8 mouse cellular contexts compared by ENCODE assay signal in the genomic region with DNA sequence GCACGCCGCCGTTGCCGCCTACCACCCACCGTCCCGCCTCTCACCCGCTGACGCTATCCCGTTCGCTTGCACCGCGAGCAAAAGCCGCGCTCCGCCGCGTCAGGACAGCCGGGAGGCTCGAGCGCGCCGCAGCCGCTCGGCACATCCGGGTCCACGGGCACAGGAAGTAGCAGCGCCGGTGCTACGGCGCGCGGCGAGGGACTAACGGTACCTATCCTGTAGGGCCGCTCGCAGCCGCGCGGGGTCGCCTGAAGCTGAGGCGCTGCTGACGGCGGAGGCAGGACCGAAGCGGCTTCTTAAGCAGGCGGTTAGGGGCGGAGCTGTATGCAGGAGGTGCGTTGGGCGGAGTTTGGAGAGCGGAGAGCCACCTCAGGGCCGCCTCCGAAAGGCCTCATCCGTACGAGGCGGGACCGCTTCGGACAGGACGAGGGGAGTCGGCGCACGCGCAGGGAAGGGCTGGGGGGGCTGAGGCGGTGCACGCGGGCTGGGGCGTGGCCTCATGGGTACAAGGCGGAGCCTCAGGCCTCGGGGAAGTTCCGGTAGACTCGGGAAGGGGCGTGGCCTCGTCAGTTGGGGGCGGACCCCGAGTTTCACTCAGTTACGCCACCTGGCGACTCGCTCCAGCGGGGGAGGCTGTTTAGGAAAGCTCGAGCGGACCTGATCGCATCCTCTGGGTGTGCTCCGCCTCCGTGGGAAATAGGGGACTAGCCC. TPM values are rescaled to one million over a fixed set of nuclear protein-coding genes. Genes with fewer than 3 reads are reported as not detected.
DNase-seq lines count a peak whose midpoint lies in the region; ATAC-seq lines count a peak whose summit lies in the region.

A gene (minus strand): TSS at position 270 of the 711 bp plus-strand sequence.

- H3K9ac ChIP-seq in forebrain, embryonic 14.5 days (ENCODE audit: low read length): peak within 1 kb of the TSS; percentile 93
- H3K9ac ChIP-seq in neural tube, embryonic 15.5 days (replicated peaks): peak within 1 kb of the TSS; percentile 91

- ATAC-seq in forebrain, embryonic 14.5 days: peak; percentile 98
- peak; percentile 97 for ATAC-seq in neural tube, embryonic 15.5 days (ENCODE audit: low FRiP score)

- H3K36me3 ChIP-seq in forebrain, embryonic 14.5 days (ENCODE audit: control insufficient read depth, insufficient read depth, low read length): peaks cover 29% of the 10 kb centered on the region
- H3K36me3 ChIP-seq in neural tube, embryonic 15.5 days: peaks cover 18% of the 10 kb centered on the region

- H3K4me2 ChIP-seq in forebrain, embryonic 14.5 days (ENCODE audit: low read length): peak within 1 kb of the TSS; percentile 70
- H3K4me2 ChIP-seq in neural tube, embryonic 15.5 days: peak within 1 kb of the TSS; percentile 72

- intact Hi-C loops in heart, postnatal 14 days (cut with DNase I): no loop called here

- H3K4me3 ChIP-seq in forebrain, embryonic 14.5 days (ENCODE audit: low read depth, low read length): peak within 1 kb of the TSS; percentile 91
- H3K4me3 ChIP-seq in neural tube, embryonic 15.5 days (replicated peaks): peak within 1 kb of the TSS; percentile 91

- H3K27ac ChIP-seq in forebrain, embryonic 14.5 days (ENCODE audit: low read depth, low read length): peak within 1 kb of the TSS; percentile 96
- H3K27ac ChIP-seq in neural tube, embryonic 15.5 days (replicated peaks): peak within 1 kb of the TSS; percentile 96

- H3K9me3 ChIP-seq in forebrain, embryonic 14.5 days (replicated peaks; ENCODE audit: control insufficient read depth, low read length): no peaks in the 10 kb centered on the region
- no peaks in the 10 kb centered on the region for H3K9me3 ChIP-seq in neural tube, embryonic 15.5 days (replicated peaks)

- peak; percentile 100 for DNase-seq in ES-CJ7 (ENCODE audit: low read depth, low spot score)
- DNase-seq in cerebellum, adult 11 months: peak; percentile 100
- DNase-seq in forebrain, embryonic 14.5 days (ENCODE audit: low spot score): peak; percentile 100
- peak; percentile 100 for DNase-seq in heart, postnatal 14 days
- peak; percentile 99 for DNase-seq in layer of hippocampus, adult 11-12 months (ENCODE audit: low spot score)
- DNase-seq in lung, adult 18-20 months: peak; percentile 100
- peak; percentile 100 for DNase-seq in testis, postnatal 14 days (ENCODE audit: low spot score)

- H3K4me1 ChIP-seq in forebrain, embryonic 14.5 days (ENCODE audit: control insufficient read depth, insufficient read depth, low read length): peaks cover 10% of the 10 kb centered on the region
- H3K4me1 ChIP-seq in neural tube, embryonic 15.5 days: peaks cover 25% of the 10 kb centered on the region

- WGBS in forebrain, embryonic 14.5 days: under 1% methylated on average over 76 of the region's 83 CpGs
- WGBS in neural tube, embryonic 15.5 days: under 1% methylated on average over 83 of the region's 83 CpGs

- no peaks in the 10 kb centered on the region for H3K27me3 ChIP-seq in forebrain, embryonic 14.5 days (replicated peaks; ENCODE audit: control insufficient read depth, insufficient read depth, low read length)
- H3K27me3 ChIP-seq in neural tube, embryonic 15.5 days (replicated peaks): no peaks in the 10 kb centered on the region

RNA-seq across cellular contexts. Expression of the gene that starts here (rescaled TPM):
- polyA plus RNA-seq in forebrain, embryonic 14.5 days (2014; fragmentation: Nextera tagmentation; extraction: Ambion mirVana): 25.8 and 39.5 TPM in 2 replicates
- total RNA-seq in heart, postnatal 14 days (2021): 10 to 100 TPM; 46.6 TPM
- polyA plus RNA-seq in neural tube, embryonic 15.5 days (2015; fragmentation: Nextera tagmentation; extraction: Ambion mirVana): 44.0 and 49.7 TPM in 2 replicates

Comparison
In these comparisons a context has a peak if more than half of its experiments do, and no peak if none do; other contexts are left out.
1. Peak in every context shown above with its lines: DNase-seq, ATAC-seq, H3K4me3 ChIP-seq and H3K27ac ChIP-seq.